Mouse (Mus musculus) urinary bladder, postnatal 25 days (tissue): ENCODE results near the gene Gm49395.

Experiments used
- DNase-seq: peaks from one replicate; pipeline ENCODE4 v3.0.0; 2022; ENCODE audit warnings: low spot score

The Gm49395 gene

GRCm38 (mm10) chr13:114987161-114987560 lies 114.6 kb downstream of the Gm49395 start:
- peak; percentile 23 for DNase-seq
